Mouse (Mus musculus): Measurements from ENCODE around the gene Xntrpc. TPM values are rescaled to one million over a fixed set of nuclear protein-coding genes. Genes with fewer than 3 reads are reported as not detected.

Xntrpc gene
- polyA plus RNA-seq (2017; shearing (Covaris generic)), result 0.20 TPM

GRCm38 (mm10) chr7:102065046-102065891 is at the start of gene Xntrpc, which contains the start of the genes Rnf121 and Xndc1:
TSS of gene Xntrpc (plus strand) at chr7:102065713.
TSS of gene Rnf121 (minus strand) at chr7:102065469.
TSS of gene Xndc1 (plus strand) at chr7:102065511.

GRCm38 (mm10) chr7:102018590-102018989 is 46.9 kb upstream of the Xntrpc start, which contains the start of gene Il18bp:
TSS of gene Il18bp (minus strand) at chr7:102018690.

GRCm38 (mm10) chr7:102082816-102083215 is 17.3 kb downstream of the Xntrpc start, which contains the start of gene Trpc2:
TSS of gene Trpc2 (plus strand) at chr7:102083116.

GRCm38 (mm10) chr7:102101487-102101886 is 36.0 kb downstream of the Xntrpc start, which contains the start of gene Art1:
TSS of gene Art1 (plus strand) at chr7:102101743.

GRCm38 (mm10) chr7:102109171-102109570 is 43.7 kb downstream of the Xntrpc start, which contains the start of gene Art5:
TSS of gene Art5 (minus strand) at chr7:102109489.

GRCm38 (mm10) chr7:102116579-102117331 is 51.2 kb downstream of the Xntrpc start, which contains the start of gene Chrna10:
TSS of gene Chrna10 (minus strand) at chr7:102116828.

Other genes starting within 250 kb of the Xntrpc start
- gene Phox2a, start 247.4 kb upstream of the Xntrpc start, polyA plus RNA-seq (2017; shearing (Covaris generic)), result not detected
- gene Inppl1, start 227.5 kb upstream of the Xntrpc start, polyA plus RNA-seq (2017; shearing (Covaris generic)), result 9.6 TPM
- gene Folr2, start 208.5 kb upstream of the Xntrpc start, polyA plus RNA-seq (2017; shearing (Covaris generic)), result not detected
- 31.1 TPM for gene Anapc15, start 202.0 kb upstream of the Xntrpc start, polyA plus RNA-seq (2017; shearing (Covaris generic))
- gene Folr1, start 194.9 kb upstream of the Xntrpc start, polyA plus RNA-seq (2017; shearing (Covaris generic)), result not detected
- gene Lamtor1, start 159.8 kb upstream of the Xntrpc start, polyA plus RNA-seq (2017; shearing (Covaris generic)), result 83.3 TPM
- gene Tomt, start 159.4 kb upstream of the Xntrpc start, polyA plus RNA-seq (2017; shearing (Covaris generic)), result 0.57 TPM
- gene Lrrc51, start 131.8 kb upstream of the Xntrpc start, polyA plus RNA-seq (2017; shearing (Covaris generic)), result 0.44 TPM
- 138 TPM for gene Numa1, start 131.6 kb upstream of the Xntrpc start, polyA plus RNA-seq (2017; shearing (Covaris generic))
- 3.2 TPM for gene Il18bp, start 47.0 kb upstream of the Xntrpc start, polyA plus RNA-seq (2017; shearing (Covaris generic))
- gene Rnf121, start 244 bp upstream of the Xntrpc start, polyA plus RNA-seq (2017; shearing (Covaris generic)), result 20.0 TPM
- 27.8 TPM for gene Xndc1, start 202 bp upstream of the Xntrpc start, polyA plus RNA-seq (2017; shearing (Covaris generic))
- gene Trpc2, start 17.4 kb downstream of the Xntrpc start, polyA plus RNA-seq (2017; shearing (Covaris generic)), result not detected
- gene Art1, start 36.0 kb downstream of the Xntrpc start, polyA plus RNA-seq (2017; shearing (Covaris generic)), result not detected
- 0.25 TPM for gene Art5, start 43.8 kb downstream of the Xntrpc start, polyA plus RNA-seq (2017; shearing (Covaris generic))
- gene Chrna10, start 51.1 kb downstream of the Xntrpc start, polyA plus RNA-seq (2017; shearing (Covaris generic)), result not detected
- 187 TPM for gene Nup98, start 144.5 kb downstream of the Xntrpc start, polyA plus RNA-seq (2017; shearing (Covaris generic))
- gene Pgap2, start 144.5 kb downstream of the Xntrpc start, polyA plus RNA-seq (2017; shearing (Covaris generic)), result 37.9 TPM
- gene Rhog, start 190.3 kb downstream of the Xntrpc start, polyA plus RNA-seq (2017; shearing (Covaris generic)), result 608 TPM
- gene Stim1, start 202.1 kb downstream of the Xntrpc start, polyA plus RNA-seq (2017; shearing (Covaris generic)), result 165 TPM

Measured in effector memory CD4-positive, alpha-beta T cell, adult 5 months (primary cell).